Mouse (Mus musculus) MEL-GATA-1-ER (cell line): Measurements from ENCODE around the gene Gm3373.
"Not testable (repeated sequence)": the region's sequence is repeated elsewhere in the genome, so short reads cannot be mapped to it uniquely, and the experiment has no call there.

Experiments
- DNase-seq: peaks from one replicate; pipeline ENCODE4 v3.0.0-alpha.2; 2012; ENCODE audit warnings: low read depth; ENCODE audit errors: extremely low read depth

Gm3373 gene

GRCm38 (mm10) chr14:5741477-5741876 lies at the start of gene Gm3373:
Gene Gm3373 (minus strand): TSS chr14:5741577.
- DNase-seq, result not testable (repeated sequence)

- not testable (repeated sequence) for DNase-seq
Observed at GRCm38 (mm10) chr14:5687357-5687756, 54.0 kb downstream of the Gm3373 start, which contains the start of gene Gm9603. Gene Gm9603 (minus strand): TSS chr14:5687457.
